Mouse (Mus musculus) hindbrain, embryonic 16.5 days (tissue): Measurements from ENCODE around the gene Dapp1. TPM values are rescaled to one million over a fixed set of nuclear protein-coding genes. Genes with fewer than 3 reads are reported as not detected.
"Not testable (repeated sequence)": the region's sequence is repeated elsewhere in the genome, so short reads cannot be mapped to it uniquely, and the experiment has no call there.

ENCODE experiments used
- ATAC-seq: fragments of 200-750 bp; cut with Nextera tagmentation; 2 replicates; pipeline ENCODE4 v1.8.0; 2017; ENCODE audit warnings: moderate TSS enrichment, moderate library complexity
- H3K27ac ChIP-seq: fragments of 300-500 bp; sonication (generic); 2 replicates; pipeline ENCODE4 v1.5.1; 2014; ENCODE audit warnings: low read depth, mild to moderate bottlenecking, control low read depth, low read length, moderate library complexity
- H3K27me3 ChIP-seq: fragments of 300-500 bp; sonication (generic); replicated peaks from 2 replicates; pipeline ENCODE4 v1.6.1; 2014; ENCODE audit warnings: low read length; ENCODE audit not compliant: control insufficient read depth, insufficient read depth
- H3K36me3 ChIP-seq: fragments of 300-500 bp; sonication (generic); 2 replicates; pipeline ENCODE4 v1.6.1; 2014; ENCODE audit warnings: mild to moderate bottlenecking, low read length, moderate library complexity, mixed read lengths; ENCODE audit not compliant: control insufficient read depth, insufficient read depth
- H3K4me1 ChIP-seq: fragments of 300-500 bp; sonication (generic); 2 replicates; pipeline ENCODE4 v1.6.1; 2014; ENCODE audit warnings: low read depth, low read length; ENCODE audit not compliant: control insufficient read depth, insufficient read depth
- H3K4me2 ChIP-seq: fragments of 300-500 bp; sonication (generic); 2 replicates; pipeline ENCODE4 v1.6.1; 2014; ENCODE audit warnings: mild to moderate bottlenecking, low read length, control low read depth, moderate library complexity
- H3K4me3 ChIP-seq: fragments of 300-500 bp; sonication (generic); 2 replicates; pipeline ENCODE4 v1.5.1; 2014; ENCODE audit warnings: mild to moderate bottlenecking, low read length, control low read depth, moderate library complexity
- H3K9ac ChIP-seq: fragments of 300-500 bp; sonication (generic); 2 replicates; pipeline ENCODE4 v1.6.1; 2014; ENCODE audit warnings: low read depth, mild to moderate bottlenecking, control low read depth, low read length, moderate library complexity
- H3K9me3 ChIP-seq: fragments of 300-500 bp; sonication (generic); 2 replicates; pipeline ENCODE4 v1.6.1; 2014; ENCODE audit warnings: mild to moderate bottlenecking, low read length, moderate library complexity; ENCODE audit not compliant: control insufficient read depth
- WGBS: fragments of 180-500 bp; shearing (Covaris S2); extraction: QIAGEN DNeasy Blood & Tissue Kit; methylation state at CpG from one replicate; pipeline ENCODE4 v1.1.7; 2014; 5-methylcytosine and 5-hydroxymethylcytosine counted together
- polyA plus RNA-seq: library from polyadenylated mRNA; unstranded; fragments of >200 nt; fragmentation: Nextera tagmentation; extraction: Ambion mirVana; gene quantifications from 2 replicates; pipeline ENCODE4 v1.2.1, GENCODE M21; 2015

Gene Dapp1
- polyA plus RNA-seq, 1 experiment from 2014 or later: 3.0 TPM

DNA sequence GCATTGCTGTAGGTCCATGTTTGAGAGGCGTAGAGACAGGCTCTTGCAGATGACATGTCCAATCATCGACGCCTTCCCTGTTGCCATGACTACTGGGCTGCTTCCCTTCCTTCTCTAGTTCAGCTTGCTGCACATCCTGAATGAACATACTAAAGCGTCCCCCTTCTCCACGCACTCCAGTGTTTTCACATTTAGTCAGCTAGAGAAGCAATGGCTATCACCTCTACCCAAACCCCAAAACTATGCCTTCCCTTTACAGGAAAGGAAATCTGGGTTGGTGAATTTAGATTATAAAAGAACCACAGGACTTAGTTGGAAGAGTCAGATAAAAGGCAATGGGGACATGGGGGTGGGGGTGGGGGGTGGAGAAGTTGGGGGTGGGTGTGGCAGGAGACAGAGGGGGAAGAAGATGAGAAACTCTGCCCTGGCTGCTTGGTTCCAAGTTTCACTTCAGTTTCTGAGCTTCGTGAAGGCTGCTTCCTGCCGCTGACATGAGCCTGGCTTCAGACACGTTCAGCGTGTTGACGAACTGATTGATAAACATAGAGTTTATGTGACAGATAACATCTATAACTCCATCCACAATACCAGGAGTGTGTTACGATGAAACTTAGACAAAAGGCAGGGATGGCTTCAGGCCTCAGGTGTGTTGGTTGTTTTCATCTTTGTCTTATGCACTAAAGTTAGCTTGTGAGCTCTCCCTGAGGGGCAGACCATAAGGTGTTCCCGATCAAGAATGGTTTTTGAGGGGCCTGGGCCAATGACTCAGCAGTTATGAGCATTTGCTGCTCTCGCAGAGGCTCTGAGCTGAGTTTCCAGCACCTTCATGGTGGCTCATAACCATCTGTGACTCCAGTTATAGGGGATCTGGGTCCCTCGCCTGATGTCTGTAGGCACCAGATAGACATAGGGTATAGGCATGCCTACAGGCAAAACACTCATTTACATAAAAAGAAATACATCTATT lies 28.1 kb downstream of the Dapp1 start:
- Histone ChIP-seq H3K27me3 (no peaks in the 10 kb centered on the region), H3K9me3 (no peaks in the 10 kb centered on the region), H3K4me2 (peak overlapping the region; percentile 25; the same call in 1 of the 2 replicates), H3K9ac (no peak overlapping the region), H3K36me3 (no peaks in the 10 kb centered on the region), H3K27ac (peak overlapping the region; percentile 64; the same call in 1 of the 2 replicates), H3K4me1 (peaks cover 3% of the 10 kb centered on the region), H3K4me3 (no peak overlapping the region)
- peak; percentile 94 for ATAC-seq
- 63% methylated on average over 14 of the region's 14 CpGs for WGBS

DNA sequence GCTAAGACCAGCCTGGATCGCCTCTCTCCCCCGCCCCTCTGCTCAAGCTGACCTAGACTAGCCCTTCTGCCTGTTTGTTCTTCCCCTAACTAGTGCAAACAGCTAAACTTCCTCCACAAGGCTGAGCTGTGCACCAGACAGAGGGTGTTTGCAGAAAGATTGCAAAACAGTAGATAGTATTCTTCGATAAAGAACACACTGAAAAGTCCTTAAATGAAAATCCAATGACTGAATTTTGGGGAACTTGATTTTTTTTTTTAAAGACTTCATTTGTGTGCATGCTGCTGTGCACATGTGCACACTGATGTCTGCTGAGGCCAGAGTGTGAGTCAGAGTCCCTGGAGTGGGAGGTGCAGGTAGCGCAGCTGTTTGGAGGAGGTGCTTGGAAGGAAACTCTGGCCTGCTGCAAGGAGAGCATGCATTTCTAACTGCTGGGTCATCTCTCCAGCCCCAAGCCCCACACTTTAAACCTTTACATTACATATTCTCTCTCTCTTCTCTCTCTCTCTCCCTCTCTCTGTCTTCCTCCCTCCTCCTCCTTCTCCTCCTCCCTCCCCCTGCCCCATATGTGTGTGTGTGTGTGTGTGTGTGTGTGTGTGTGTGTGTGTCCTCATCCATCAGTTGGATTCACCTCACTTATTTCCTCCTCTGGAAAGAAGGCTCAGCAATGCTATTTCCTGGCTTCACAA lies 29.0 kb downstream of the Dapp1 start:
- peak overlapping the region; percentile 64 for H3K27ac ChIP-seq
- H3K27me3 ChIP-seq: no peaks in the 10 kb centered on the region
- H3K4me2 ChIP-seq: peak overlapping the region; percentile 25; the same call in 1 of the 2 replicates
- ATAC-seq: peak; percentile 78
- H3K4me1 ChIP-seq: peaks cover 3% of the 10 kb centered on the region
- H3K9me3 ChIP-seq: no peaks in the 10 kb centered on the region
- no peak overlapping the region for H3K4me3 ChIP-seq
- H3K36me3 ChIP-seq: no peaks in the 10 kb centered on the region
- H3K9ac ChIP-seq: no peak overlapping the region
- WGBS: 76% methylated on average over 4 of the region's 4 CpGs

DNA sequence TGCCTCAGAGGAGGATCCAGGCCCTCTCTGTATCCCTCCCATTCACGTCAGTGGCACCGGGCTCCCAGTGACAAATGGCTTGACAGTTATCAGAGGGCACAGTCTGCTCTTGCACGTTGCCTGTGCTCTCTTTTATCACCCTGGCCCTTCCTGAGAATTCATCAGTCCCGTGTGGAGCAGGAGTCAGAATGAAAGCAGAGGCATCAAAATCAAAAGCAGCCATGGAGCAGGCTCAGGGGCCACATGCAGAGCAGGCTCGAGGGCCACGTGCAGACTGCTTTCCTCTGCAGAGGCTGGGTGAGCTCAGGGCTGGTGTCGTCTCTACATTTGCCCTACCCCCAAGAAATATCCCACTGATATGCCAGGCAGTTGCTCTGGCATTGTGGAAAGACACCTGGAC lies 29.5 kb downstream of the Dapp1 start:
- ATAC-seq: peak; percentile 4; the same call in 1 of the 2 replicates
- 37% methylated on average over 7 of the region's 7 CpGs for WGBS
- H3K4me2 ChIP-seq: no peak overlapping the region
- H3K4me3 ChIP-seq: no peak overlapping the region
- H3K36me3 ChIP-seq: no peaks in the 10 kb centered on the region
- H3K27me3 ChIP-seq: no peaks in the 10 kb centered on the region
- no peaks in the 10 kb centered on the region for H3K9me3 ChIP-seq
- H3K27ac ChIP-seq: 0 out of 2 replicates have a peak overlapping the region, but pooled peaks have one; percentile 64
- H3K9ac ChIP-seq: no peak overlapping the region
- H3K4me1 ChIP-seq: peaks cover 3% of the 10 kb centered on the region

DNA sequence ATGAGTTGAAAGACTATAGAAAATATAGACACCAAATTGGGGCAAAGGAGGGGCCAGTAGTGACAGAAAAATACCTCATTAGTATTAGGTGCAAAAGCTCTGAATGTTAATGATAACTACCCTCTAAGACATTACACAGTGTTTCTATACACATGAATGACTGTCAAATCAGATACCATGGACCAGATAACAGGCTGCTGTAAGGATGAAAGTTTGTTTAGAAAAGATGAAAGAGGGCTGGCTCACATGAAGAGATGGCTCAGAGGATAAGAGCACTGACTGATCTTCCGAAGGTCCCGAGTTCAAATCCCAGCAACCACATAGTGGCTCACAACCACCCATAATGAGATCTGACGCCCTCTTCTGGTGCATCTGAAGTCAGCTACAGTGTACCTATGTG lies 30.0 kb downstream of the Dapp1 start:
- WGBS: 99% methylated on average over 3 of the region's 3 CpGs
- not testable (repeated sequence) for ATAC-seq

DNA sequence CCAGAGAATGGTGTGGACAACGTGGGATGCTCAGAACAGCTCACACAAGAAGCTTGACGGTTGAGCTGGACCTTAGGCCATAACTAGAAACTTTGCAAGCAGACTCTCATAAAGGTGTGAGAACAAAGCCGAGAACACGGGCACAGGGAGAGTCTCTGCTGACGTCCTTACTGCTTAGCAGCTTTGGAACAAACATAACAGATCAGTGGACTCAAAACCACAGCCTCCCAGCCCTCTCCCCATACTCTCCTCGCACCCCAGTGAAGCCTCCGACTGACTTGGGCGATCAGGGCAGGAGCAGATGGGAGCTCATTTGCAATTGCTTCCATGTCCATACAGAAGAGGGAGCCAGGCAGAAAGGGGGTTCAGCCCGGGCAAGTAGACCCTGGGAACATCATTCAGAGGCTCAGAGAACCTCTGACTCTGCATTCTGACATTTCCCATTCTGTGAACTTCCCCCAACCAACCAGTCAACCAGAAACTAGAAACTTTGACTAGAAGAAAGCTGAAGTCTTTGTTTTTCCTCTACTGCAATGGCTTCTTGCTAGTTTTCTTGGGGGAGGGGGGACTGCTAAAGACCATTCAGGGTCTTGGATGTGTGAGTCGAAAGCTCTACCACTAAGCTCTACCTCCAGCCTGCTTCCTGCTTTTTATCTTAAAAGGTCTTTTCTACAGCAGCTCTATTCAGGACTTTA lies 31.0 kb downstream of the Dapp1 start:
- Histone ChIP-seq H3K36me3 (no peaks in the 10 kb centered on the region), H3K4me3 (no peak overlapping the region), H3K4me1 (peaks cover 3% of the 10 kb centered on the region), H3K27me3 (no peaks in the 10 kb centered on the region), H3K9me3 (no peaks in the 10 kb centered on the region), H3K27ac (no peak overlapping the region), H3K4me2 (no peak overlapping the region), H3K9ac (no peak overlapping the region)
- WGBS: 87% methylated on average over 10 of the region's 10 CpGs
- ATAC-seq: no peak

More for the DNA sequence above, 30.0 kb downstream of the Dapp1 start:
- not testable (repeated sequence) for H3K9ac ChIP-seq, H3K4me1 ChIP-seq, H3K4me2 ChIP-seq, H3K4me3 ChIP-seq, H3K9me3 ChIP-seq, H3K36me3 ChIP-seq, H3K27ac ChIP-seq, H3K27me3 ChIP-seq

DNA sequence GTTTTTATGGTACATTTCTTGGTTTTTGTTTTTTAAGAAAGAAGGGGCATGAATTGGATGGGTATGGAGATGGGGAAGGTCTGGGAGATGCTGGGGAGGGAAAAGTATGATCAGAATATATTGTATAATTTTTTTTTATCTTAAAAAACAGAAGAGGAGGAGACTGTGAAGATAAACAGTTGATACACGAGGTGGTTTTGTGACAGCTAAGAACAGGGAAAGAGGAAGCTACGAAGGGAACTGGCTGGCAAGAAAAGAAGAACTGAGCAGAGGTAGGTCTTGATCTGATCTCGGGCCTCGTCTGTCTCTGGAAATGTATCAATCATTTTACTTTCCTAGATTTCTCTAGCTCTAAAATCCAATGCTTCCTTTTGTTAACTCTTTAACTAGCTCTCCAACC lies 33.8 kb downstream of the Dapp1 start:
- no peak for ATAC-seq
- 84% methylated on average over 4 of the region's 4 CpGs for WGBS
- no peak overlapping the region for H3K27ac ChIP-seq
- H3K9ac ChIP-seq: no peak overlapping the region
- H3K4me1 ChIP-seq: peaks cover 3% of the 10 kb centered on the region
- no peaks in the 10 kb centered on the region for H3K36me3 ChIP-seq
- H3K27me3 ChIP-seq: no peaks in the 10 kb centered on the region
- no peak overlapping the region for H3K4me2 ChIP-seq
- no peak overlapping the region for H3K4me3 ChIP-seq
- H3K9me3 ChIP-seq: no peaks in the 10 kb centered on the region

DNA sequence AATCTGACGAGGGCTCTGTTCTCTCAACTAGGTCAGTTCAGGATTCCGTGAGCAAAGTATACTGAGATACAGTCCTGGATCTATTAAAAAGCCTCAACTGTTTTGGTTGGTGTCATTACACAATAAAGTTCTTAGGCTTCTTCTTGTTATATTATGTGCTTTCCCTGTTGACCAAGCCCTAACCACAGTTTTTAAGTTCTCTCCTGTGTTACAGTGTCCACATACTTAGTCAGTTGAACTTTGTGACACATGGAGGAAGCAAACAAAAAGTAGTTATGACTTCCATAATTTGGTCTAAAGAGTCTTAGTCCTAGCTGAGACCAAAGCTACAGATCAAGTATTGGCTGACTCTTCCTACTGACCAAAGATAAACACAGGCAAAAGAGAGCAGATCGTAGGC lies 34.5 kb downstream of the Dapp1 start:
- no peaks in the 10 kb centered on the region for H3K36me3 ChIP-seq
- no peak overlapping the region for H3K27ac ChIP-seq
- H3K27me3 ChIP-seq: no peaks in the 10 kb centered on the region
- no peaks in the 10 kb centered on the region for H3K9me3 ChIP-seq
- no peak overlapping the region for H3K4me3 ChIP-seq
- WGBS: 97% methylated on average over 3 of the region's 3 CpGs
- H3K9ac ChIP-seq: no peak overlapping the region
- H3K4me2 ChIP-seq: no peak overlapping the region
- ATAC-seq: no peak
- no peaks in the 10 kb centered on the region; the same call in 1 of the 2 replicates for H3K4me1 ChIP-seq

DNA sequence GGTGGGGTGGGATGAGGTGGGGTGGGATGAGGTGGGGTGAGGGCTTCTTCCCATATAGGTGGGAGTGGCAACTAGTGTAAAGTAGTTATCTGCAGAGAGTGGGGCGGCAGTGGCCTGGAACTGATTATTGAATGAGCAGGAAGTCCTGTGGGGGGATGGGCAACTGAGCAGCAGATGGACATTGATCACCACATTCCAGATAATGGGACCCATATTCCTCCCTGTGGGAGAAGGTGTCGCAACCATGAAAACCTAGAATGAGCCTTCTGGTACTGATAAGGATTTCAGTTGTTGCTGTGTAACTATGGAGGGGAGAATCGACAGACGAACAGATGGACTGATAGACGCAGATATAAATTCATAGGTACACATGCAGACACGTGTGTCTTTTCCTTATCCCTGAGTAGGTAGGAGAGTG lies 37.6 kb downstream of the Dapp1 start:
- 87% methylated on average over 6 of the region's 6 CpGs for WGBS
- Histone ChIP-seq H3K4me3 (no peak overlapping the region), H3K36me3 (no peaks in the 10 kb centered on the region), H3K27ac (no peak overlapping the region), H3K9ac (no peak overlapping the region), H3K27me3 (no peaks in the 10 kb centered on the region), H3K4me2 (no peak overlapping the region), H3K9me3 (no peaks in the 10 kb centered on the region), H3K4me1 (no peaks in the 10 kb centered on the region)
- no peak for ATAC-seq
